In genomic region chr13:97774740-97775425, GRCm38 (mm10) we compare ENCODE assay signal across 8 mouse cellular contexts. TPM values are rescaled to one million over a fixed set of nuclear protein-coding genes. Genes with fewer than 3 reads are reported as not detected.
A peak's percentile ranks its signal among the peaks of the same experiment; 100 is the strongest.
DNase-seq lines count a peak whose midpoint lies in the region; ATAC-seq lines count a peak whose summit lies in the region.

No protein-coding gene starts in this region.

- 85% methylated on average over 10 of the region's 10 CpGs for WGBS in limb, embryonic 10.5 days

- H3K4me3 ChIP-seq in megakaryocyte, embryonic 14.5 days (replicated peaks): peak overlapping the region; percentile 25
- no peak overlapping the region for H3K4me3 ChIP-seq in limb, embryonic 10.5 days

- peaks cover 9% of the 10 kb centered on the region for H3K9me3 ChIP-seq in megakaryocyte, embryonic 14.5 days
- H3K9me3 ChIP-seq in limb, embryonic 10.5 days (replicated peaks): no peaks in the 10 kb centered on the region

- no peaks in the 10 kb centered on the region for H3K36me3 ChIP-seq in megakaryocyte, embryonic 14.5 days (replicated peaks; ENCODE audit: low read length)
- no peaks in the 10 kb centered on the region for H3K36me3 ChIP-seq in limb, embryonic 10.5 days

- no peak overlapping the region for H3K27ac ChIP-seq in limb, embryonic 10.5 days

- ATAC-seq in megakaryocyte, adult 5-6 weeks (ENCODE audit: poor library complexity, severe bottlenecking): no peak

- peaks cover 36% of the 10 kb centered on the region for H3K4me1 ChIP-seq in megakaryocyte, embryonic 14.5 days
- peaks cover 4% of the 10 kb centered on the region; the same call in 1 of the 2 replicates for H3K4me1 ChIP-seq in limb, embryonic 10.5 days

- intact Hi-C loops in heart, postnatal 14 days (cut with DNase I): loop anchor here (5.0 kb wide), 1 partner anchor 162 kb away; no protein-coding TSS in a partner anchor

- H3K27me3 ChIP-seq in megakaryocyte, embryonic 14.5 days (replicated peaks): peaks cover 2% of the 10 kb centered on the region
- no peaks in the 10 kb centered on the region for H3K27me3 ChIP-seq in limb, embryonic 10.5 days (ENCODE audit: low read depth, poor library complexity, severe bottlenecking)

- DNase-seq in fibroblast of lung, adult 2 months (ENCODE audit: low read depth): peak; percentile 58
- DNase-seq in heart, postnatal 14 days: peak; percentile 72 to 82
- peak; percentile 30 for DNase-seq in limb, embryonic 10.5 days (ENCODE audit: low spot score)
- DNase-seq in retina, postnatal 7 days (ENCODE audit: low read depth, low spot score): peak; percentile 25
- no peak for DNase-seq in thymus, postnatal 10 days (ENCODE audit: low spot score in 2 of 2)
- DNase-seq in cerebellum, adult 18-20 months: no peak

RNA-seq across cellular contexts. Expression of gene Gm10260, which starts 14.5 kb away (rescaled TPM):
- polyA plus RNA-seq in megakaryocyte, embryonic 14.5 days (2012; ENCODE audit: insufficient read depth, low replicate concordance): 316 and 1,157 TPM in 2 replicates
- total RNA-seq in megakaryocyte, adult 5-6 weeks (2015): 15.1 and 15.7 TPM in 2 replicates
- 18.9 and 21.2 TPM in 2 replicates for total RNA-seq in megakaryocyte, adult 5-6 weeks (2017)
- total RNA-seq in heart, postnatal 14 days (2021): 100 to 1,000 TPM; 102 to 115 TPM
- polyA plus RNA-seq in limb, embryonic 10.5 days (2016; fragmentation: Nextera tagmentation; extraction: Ambion mirVana): 4.8 and 5.4 TPM in 2 replicates

Comparison
In these comparisons a context has a peak if more than half of its experiments do, and no peak if none do; other contexts are left out.
1. DNase-seq: peak in fibroblast of lung, adult 2 months (single experiment), heart, postnatal 14 days (2 of 2), limb, embryonic 10.5 days (single experiment) and retina, postnatal 7 days (single experiment); none in thymus, postnatal 10 days (0 of 2) and cerebellum, adult 18-20 months (0 of 2).
2. RNA of gene Gm10260, which starts 14.5 kb away (total RNA-seq): 102 to 115 TPM in heart, postnatal 14 days; 15.1 to 21.2 TPM in megakaryocyte, adult 5-6 weeks; every median in the first group is over 4 times any median in the second.